Mouse (Mus musculus): ENCODE data around the gene Akt3.

- TF ChIP-seq CTCF (IDR thresholded peaks at IDR 0.05; ENCODE audit: insufficient read depth, low read length) (no peak), POLR2A (IDR thresholded peaks at IDR 0.05; ENCODE audit: borderline replicate concordance, extremely low read depth, low read depth, low read length) (no peak)
These were observed 21.8 kb downstream of the Akt3 start for GRCm38 (mm10) chr1:177236249-177236648.

Measured in lung, adult 2 months (tissue).